Mouse (Mus musculus): ENCODE results near the gene Wdr27.
A peak's percentile ranks its signal among the peaks of the same experiment; 100 is the strongest.
"Not testable (repeated sequence)": the region's sequence is repeated elsewhere in the genome, so short reads cannot be mapped to it uniquely, and the experiment has no call there.

The Wdr27 gene

DNA sequence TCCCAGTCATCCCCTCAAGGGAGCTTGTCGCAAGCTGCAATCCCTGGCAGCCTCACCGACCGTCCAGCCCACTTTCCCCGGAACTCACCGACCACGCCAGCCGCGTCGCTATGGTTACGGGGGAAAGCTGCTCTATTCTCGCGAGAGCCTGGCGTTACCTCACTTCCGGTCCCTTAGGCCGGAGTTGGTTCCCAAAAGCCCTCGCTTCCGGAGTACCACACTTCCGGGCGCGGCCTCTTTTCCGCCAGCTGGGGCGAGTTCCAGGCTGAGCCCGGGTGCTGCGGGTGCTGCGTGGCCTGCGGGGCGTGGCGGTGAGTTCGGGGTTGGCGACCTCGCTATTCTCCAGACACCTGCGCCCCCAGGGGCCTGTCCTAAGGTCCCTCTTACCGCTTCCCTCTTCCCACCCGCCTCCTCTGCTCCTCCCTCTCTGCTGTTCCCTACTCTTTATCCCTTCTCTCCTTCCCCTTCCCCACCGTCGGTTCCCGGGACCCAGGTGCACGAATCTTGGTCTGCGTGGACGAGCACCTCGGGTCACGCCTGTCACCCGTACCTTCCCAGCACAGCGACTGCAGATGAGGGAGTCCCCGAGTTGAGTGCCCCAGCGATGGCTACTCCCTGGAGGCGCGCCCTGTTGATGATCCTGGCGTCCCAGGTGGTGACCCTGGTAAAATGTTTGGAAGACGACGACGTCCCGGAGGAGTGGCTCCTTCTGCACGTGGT, at the start of gene Wdr27, which contains the start of gene 1600012H06Rik:
Gene Wdr27, minus strand, starts transcription at position 150 of the 720 bp plus-strand sequence.
Gene 1600012H06Rik, plus strand, starts transcription at position 176 of the 720 bp plus-strand sequence.
- peak; percentile 99 for DNase-seq (ENCODE audit: low spot score)

DNA sequence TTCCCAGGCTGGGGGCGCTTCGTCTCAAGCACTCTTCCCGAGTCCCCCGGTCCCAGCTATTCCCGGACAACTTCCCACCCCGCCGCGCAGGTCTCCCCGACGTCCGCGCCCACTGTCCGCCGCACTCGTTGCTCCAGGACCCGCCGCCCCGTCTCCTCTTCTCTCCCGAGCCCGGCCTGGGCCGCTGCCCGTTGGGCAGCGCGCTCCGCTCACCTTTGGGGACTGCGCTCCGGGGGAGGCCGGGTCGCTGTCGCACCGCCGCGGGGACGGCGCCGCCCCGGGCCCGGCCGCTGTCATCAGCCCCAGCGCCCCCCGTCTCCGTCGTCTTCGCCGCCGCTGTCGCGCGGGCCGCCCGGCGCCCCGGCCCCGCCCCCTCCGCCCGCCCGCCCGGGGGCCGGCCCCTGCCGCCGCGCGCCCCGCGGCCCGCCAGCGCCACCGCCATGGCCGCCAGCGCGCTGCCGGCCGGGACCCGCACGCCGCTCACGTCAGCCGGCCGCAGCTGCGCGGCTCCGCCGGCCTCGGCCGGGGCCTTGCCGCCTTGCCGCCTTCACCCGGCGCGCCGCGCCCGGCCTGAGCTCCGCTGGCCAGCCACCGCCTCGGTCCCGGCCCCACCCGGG, 49.7 kb upstream of the Wdr27 start:
- DNase-seq (ENCODE audit: low spot score), result not testable (repeated sequence)

DNA sequence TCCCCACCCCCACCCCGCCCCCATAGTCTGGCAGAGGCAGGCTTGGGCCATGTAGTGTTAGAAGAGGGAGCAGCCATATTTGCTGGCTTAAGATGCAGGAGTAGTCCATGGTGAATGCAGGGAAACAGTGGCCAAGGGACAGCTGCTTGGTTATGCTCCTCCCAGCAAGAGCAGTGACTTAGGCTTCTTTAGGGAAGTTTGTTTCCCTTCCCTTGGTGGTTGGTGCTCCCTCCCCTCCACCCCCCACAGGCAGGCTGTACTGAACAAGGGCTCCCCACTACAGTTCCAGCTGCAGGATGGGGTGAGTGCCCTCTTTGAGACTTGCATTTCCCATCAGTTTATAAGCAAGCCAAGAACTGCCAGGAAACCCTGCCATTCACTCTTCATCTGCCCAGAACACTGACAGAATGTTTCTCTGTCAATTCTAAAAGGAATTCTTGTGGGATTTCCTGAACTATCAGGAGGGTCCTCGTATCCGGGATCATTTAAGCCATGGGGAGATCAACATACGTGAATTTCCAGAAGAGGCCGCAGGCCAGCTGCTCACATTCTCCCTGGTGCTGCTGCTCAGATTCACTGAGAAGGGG, 47.3 kb upstream of the Wdr27 start:
- not testable (repeated sequence) for DNase-seq (ENCODE audit: low spot score)

DNA sequence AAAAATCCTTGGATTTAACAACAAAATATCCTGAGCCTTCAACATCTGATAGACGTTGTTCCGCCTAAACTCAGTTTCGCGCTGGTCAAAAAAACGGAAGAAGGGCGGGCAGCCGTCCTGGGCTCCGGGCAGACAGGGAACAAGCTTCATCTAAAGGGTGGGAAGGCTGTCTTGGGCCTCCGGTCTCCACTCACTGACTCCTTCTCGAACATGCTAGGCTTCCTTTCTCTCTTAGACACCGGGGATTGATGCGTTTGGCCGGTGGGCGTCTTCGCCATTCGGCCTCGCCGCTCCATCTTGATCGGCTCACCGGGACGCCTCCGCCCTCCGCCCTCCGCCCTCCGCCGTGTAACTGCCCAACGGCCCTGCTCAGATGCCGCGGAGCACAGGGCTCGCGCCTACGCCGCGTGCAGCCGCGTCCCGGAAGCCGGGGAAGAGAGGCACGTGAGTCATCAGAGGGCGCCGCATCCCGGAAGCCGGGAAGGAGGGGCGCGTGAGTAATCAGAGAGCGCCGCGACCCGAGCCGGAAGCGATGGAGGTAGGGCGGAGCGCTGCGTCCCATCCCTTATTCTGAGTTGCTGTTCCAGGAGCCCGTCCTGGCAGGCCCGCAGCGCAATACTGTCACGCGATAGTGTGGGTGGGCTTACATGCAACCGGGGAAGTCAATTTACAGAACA, 35.5 kb upstream of the Wdr27 start, which contains the start of the genes 9030025P20Rik and Gm3417:
Gene 9030025P20Rik, plus strand, starts transcription at position 107 of the 677 bp plus-strand sequence.
Gene Gm3417, minus strand, starts transcription at position 429 of the 677 bp plus-strand sequence.
- not testable (repeated sequence) for DNase-seq (ENCODE audit: low spot score)

DNA sequence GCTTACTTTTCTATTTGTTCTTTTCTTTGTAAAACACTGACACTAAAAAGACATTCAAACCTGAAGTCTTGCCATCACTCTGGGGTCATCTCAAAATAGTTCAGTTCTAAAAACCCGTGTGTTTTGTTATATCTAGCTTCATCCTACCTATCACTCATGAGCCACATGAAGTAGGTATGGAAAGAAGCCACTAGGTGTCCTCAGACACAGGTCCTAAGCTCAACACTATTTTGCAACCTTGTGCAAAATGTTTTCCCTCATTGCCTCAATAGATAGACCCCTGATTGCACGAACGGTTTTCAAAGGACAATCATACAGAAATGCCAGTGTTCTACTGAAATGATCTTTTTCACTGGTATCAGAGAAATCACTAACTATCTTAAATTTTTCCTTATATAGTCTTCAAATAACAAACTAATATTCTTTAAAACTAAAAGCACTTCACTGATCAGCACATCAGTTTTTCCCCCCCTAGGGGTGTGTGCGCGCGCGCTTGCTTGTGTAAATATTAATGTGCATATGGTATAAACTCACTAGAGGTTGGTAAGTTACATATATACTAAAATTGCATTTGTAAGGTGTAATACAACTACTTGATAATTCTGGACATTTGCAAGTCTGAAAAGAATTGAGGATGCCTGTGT, 34.9 kb upstream of the Wdr27 start:
- not testable (repeated sequence) for DNase-seq (ENCODE audit: low spot score)

DNA sequence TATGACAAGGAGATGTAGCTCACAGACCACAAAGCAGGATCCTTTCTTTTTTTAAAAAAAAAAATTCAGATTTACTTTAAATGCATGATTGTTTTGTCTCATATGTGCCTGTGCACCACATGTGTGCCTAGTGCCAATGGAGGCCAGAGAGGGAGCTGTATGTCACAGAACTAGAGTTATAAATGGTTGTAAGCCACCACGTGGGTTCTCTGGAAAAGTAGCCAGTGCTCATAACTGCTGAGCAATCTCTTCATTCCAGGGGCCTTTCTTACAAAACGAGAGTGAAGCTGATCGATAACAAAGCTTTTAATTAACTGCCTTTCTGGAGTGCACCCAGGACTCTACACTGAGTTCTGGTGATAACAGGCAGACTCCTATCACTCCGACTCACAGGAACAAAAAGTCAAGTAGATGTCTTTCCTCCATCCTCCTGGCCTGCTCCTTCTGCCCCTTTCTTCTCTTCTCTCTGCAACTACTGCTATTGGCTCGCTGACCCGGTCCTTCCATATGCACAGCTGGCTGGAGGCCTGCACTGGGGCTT, 25.5 kb upstream of the Wdr27 start:
- not testable (repeated sequence) for DNase-seq (ENCODE audit: low spot score)

DNA sequence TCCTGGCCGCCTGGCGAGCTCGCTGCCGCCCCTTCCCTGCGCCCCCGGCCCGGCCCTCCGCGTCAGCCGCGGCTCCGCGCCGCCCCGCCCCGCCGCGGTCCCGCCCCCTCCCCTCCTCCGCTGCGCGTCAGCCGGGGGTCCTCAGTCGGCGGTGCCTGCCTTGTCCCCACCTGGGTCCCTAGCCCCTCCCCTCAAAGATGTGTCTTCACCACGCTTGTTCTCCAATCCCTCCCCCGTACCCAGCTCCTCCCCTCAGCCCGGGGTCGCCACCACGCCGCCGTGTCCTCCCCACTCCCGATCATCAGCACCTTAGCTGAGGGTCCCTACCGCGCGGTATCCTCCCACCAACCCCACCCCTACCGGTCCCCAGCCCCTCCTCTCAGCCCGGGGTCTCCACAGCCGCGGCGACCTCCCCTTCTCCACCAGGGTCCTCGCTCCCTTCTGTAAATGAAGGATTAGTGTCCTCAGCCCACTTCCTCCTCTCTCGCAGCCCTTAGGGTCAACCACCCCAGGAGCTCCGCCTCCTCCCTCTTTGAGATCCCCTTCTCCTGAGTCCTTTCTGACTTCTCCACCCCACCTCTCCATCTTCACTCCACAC, 18.7 kb upstream of the Wdr27 start:
- DNase-seq (ENCODE audit: low spot score), result not testable (repeated sequence)

DNA sequence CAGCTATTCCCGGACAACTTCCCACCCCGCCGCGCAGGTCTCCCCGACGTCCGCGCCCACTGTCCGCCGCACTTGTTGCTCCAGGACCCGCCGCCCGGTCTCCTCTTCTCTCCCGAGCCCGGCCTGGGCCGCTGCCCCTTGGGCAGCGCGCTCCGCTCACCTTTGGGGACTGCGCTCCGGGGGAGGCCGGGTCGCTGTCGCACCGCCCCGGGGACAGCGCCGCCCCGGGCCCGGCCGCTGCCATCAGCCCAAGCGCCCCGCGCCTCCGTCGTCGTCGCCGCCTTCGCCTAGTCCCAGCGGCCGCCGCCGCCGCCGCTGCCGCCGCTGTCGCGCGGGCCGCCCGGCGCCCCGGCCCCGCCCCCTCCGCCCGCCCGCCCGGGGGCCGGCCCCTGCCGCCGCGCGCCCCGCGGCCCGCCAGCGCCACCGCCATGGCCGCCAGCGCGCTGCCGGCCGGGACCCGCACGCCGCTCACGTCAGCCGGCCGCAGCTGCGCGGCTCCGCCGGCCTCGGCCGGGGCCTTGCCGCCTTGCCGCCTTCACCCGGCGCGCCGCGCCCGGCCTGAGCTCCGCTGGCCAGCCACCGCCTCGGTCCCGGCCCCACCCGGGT, 18.1 kb upstream of the Wdr27 start, which contains the start of gene Phf10:
Gene Phf10, minus strand, starts transcription at position 323 of the 606 bp plus-strand sequence.
- peak; percentile 20 for DNase-seq (ENCODE audit: low spot score)

DNA sequence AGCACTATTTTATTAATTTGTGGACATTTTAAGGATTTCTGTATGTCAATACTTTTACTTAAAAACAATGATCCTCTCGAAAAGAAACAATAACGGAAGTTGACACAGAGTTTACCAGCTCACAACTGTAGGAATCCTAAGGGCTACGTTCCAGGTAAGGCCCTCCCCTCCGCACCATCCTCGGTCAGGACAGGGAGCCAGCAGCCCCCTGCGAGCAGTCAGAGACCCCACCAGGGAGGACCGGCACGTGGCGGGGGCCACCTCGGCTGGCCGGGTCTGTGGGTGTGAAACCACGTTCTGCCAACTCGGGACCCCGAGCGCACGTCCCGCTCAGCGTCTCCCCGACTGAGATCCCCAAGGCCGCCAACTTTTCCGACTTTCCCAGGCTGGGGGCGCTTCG, 17.6 kb upstream of the Wdr27 start:
- peak; percentile 11 for DNase-seq (ENCODE audit: low spot score)

DNA sequence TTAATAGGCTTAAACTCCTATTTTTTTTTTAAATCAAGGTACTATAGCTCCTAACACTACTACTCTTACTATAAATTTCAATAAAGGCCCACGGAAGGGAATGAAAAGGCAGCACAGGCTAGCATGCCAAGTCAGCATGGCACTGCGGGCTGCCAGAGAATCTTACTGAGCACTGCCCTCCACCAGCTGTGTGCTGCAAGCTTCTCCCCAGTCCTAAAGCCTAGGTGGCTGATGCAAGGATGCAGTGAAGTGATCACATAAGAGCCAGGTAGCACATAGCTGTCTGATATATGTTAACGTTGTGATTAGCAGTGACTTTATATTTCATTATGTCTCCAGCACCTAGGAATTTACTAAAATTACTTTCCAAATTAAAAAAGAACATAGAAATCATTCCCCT, 17.0 kb upstream of the Wdr27 start:
- DNase-seq (ENCODE audit: low spot score), result no peak

DNA sequence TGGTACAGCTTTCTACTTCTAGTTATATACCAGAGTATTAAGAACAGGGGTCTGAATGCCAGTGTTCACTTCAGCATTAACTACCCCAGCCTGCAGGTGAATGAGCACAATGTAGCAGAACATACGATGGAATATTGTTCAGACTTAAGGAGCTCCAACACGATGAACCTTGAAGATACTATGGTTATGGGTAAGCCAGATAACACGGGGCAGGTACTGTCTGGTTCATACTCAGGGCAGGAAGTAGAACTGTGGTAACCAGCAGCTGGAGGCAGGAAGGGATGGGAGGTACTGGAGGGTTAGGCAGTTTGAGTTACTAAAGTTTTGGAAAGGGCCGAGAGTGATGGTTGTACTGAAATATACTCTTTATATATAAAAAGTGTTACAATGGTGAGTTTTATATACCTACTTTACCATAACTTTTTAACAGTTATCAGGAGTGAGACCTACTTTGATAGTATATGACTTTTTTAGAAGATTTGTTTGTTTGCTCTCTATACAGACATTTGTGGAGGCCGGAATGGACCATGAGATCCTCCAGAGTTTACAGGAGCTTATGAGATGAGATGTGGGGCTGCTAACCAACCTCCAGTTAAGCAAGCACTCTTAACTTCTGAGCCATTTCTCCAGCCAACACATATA, 15.8 kb upstream of the Wdr27 start:
- DNase-seq (ENCODE audit: low spot score), result no peak

DNA sequence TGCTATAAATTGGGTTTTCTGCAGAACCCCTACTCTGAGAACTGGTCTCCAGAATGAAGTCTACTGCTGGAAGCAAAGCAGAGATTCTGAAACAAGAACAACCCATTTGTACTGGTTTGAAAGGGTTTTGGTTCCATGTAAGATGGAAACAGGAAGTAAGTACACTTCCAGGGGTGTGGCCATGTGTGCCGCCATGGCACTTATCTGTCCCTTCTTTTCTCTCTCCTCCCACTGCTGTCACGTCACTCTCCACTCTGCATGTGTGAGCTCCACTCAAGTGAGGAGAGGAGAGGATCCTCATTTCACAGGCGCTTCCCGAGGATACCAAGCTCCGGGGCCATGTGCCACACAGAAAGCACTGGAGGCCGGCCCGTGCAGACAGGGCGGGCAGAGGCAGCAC, 10.5 kb upstream of the Wdr27 start:
- DNase-seq (ENCODE audit: low spot score), result no peak

DNA sequence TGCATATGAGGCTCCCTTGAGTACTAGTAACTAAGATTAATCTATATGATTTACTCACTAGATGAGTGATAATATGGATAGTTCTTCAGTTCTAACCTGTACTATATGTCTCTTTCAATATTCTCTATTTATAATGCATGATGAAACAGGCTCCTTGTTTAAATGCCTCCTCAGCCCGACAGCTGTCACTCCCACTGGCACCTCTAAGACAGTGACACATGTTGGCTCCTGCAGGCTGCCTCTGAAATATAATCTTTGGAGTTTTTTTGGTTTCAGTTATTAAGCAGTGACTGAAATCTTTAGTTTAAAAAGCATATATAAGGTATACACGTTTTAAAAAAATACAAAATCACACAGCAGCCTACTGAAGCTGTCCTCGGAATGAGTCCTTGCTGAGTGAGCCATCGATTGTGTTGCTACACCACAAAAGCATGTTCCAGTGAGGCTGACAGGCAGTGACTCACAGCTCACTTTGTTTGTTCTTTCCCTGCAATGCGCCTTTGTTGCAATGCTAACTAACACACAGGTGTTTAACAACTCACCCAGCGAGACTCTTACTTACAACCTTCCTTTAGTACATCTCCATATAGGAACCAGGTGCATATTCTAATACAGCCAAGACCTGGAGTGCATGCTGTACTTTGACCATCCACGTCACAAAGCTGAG, 6.3 kb upstream of the Wdr27 start:
- DNase-seq (ENCODE audit: low spot score), result no peak

DNA sequence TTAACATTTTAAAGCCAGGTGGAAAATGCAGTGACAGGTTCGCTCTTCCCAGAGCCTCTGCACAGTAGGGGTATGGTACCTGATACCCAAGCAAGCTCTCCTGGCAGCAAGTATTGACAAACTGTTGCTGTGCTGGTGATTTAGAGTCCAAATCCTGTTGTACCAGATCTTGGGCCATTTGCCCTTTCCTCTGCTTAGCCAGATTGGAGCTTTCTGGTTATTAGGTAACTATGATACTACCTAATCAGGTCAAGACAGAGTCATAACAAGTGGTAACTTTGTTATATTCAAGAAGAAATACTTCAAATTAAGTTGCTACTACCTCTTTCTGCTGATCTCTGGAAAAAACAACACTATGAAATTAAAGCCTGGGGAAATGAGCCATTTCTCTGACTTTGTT, 1.6 kb upstream of the Wdr27 start:
- no peak for DNase-seq (ENCODE audit: low spot score)

DNA sequence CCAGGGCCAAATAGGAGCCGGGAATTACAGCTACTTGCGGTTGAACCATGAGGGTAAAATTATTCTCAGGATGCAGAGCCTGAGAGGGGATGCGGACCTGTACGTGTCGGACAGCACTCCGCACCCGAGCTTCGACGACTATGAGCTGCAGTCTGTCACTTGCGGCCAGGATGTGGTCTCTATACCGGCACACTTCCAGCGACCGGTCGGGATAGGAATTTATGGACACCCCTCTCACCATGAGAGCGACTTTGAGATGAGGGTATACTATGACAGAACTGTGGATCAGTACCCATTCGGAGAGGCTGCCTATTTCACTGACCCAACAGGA, 736 bp upstream of the Wdr27 start:
- DNase-seq (ENCODE audit: low spot score), result no peak

DNA sequence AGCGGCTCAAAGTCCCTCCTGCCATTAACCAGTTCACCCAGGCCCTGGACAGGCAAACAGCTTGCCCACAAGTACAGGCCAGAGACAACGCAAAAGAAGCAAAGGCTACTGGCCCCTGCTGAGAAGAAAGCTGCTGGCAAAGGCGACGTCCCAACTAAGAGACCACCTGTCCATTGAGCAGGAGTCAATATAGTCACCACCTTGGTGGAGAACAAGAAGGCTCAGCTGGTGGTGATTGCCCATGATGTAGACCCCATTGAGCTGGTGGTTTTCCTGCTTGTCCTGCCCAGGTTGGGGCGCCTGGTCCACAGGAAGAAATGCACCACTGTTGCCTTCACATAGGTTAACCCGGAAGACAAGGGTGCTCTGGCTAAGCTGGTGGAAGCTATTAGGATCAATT, 777 bp downstream of the Wdr27 start:
- DNase-seq (ENCODE audit: low spot score), result not testable (repeated sequence)

DNA sequence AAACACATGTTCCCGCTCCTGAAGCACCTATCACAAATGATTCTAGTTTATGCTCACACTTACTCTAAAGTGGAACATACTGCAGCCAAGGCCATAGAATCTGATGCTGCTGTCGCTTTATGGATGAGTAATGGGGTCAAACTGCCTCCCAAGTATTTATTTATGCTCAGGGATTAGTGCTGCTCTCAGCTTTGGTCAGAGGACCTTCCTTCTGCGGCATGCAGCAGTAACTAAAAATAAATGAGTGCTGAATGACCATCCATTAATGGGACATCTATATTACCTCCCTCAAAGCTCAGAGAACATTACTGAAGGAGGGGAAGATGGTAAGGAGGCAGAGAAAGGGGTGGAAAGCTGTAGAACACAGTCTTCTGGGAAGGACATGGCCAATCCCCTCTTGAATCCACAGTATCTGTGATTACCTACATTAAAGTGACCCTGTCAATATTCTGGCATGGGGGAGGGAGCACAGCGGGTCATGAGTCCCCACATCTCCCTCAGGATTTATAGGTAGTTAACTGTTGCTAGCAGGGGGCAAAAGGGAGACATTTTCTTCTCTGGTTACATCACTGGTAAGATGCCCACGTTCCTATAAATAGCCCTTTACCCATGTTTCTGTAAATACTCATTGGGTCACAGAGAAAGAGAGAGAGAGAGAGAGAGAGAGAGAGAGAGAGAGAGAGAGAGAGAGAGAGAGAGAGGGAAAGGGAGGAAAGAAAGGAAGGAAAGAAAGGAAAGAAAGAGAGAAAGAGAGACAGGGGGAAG, 6.9 kb downstream of the Wdr27 start:
- no peak for DNase-seq (ENCODE audit: low spot score)

DNA sequence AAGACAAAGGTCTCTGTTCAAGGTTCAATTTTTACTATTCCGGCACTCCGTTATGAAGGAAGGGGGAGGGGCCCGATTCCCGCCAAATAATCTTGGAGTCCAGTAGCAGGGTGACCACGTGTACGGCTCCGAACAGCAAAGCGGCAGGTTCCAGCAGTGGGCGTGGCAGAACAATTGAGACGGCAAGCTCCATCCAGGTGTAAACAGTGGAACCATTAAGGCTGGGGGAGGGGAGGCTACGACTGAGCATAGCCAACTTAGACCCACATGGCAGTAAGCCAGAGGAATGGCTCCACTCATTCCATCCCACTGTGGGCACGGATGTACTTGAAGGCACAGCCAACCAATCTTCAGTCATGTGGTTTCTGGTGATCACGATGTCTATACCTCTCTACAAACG, 7.7 kb downstream of the Wdr27 start:
- DNase-seq (ENCODE audit: low spot score), result not testable (repeated sequence)

DNA sequence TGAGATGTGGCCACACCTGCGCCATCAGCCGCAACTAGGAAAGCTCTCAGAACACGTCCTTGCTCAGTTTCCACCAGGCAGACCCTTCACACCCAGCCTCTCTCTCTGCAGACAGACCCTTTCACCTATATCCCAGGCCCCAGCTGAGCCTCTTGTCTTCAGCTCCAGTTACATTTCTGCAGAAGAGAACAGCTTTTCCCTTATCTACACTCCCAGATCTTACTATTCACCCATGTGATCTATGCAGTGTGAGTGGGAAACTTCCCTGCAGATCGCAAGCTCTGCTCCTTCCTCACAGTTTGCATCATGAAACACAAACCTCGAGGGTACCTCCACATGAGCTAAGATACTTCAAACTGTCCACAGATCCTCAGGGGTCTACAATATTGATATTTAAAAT, 11.5 kb downstream of the Wdr27 start:
- no peak for DNase-seq (ENCODE audit: low spot score)

All from ovary, postnatal 14 days (tissue).